Mouse (Mus musculus) urinary bladder, postnatal 25 days (tissue): Measurements from ENCODE around the gene Tcl1b2.
"Not testable (repeated sequence)": the region's sequence is repeated elsewhere in the genome, so short reads cannot be mapped to it uniquely, and the experiment has no call there.

Source experiments
- DNase-seq: peaks from one replicate; pipeline ENCODE4 v3.0.0; 2022; ENCODE audit warnings: low spot score

The Tcl1b2 gene

GRCm38 (mm10) chr12:105145714-105146113 is at the start of gene Tcl1b2:
Gene Tcl1b2, plus strand, starts transcription at chr12:105146014.
- no peak for DNase-seq

- DNase-seq, result no peak
These were observed 46.3 kb upstream of the Tcl1b2 start for GRCm38 (mm10) chr12:105099466-105100044.

- no peak for DNase-seq
These were observed 42.9 kb upstream of the Tcl1b2 start for GRCm38 (mm10) chr12:105102901-105103300.

- peak; percentile 67 for DNase-seq
These were observed 41.8 kb upstream of the Tcl1b2 start for GRCm38 (mm10) chr12:105104036-105104435.

GRCm38 (mm10) chr12:105105326-105105725 is 40.5 kb upstream of the Tcl1b2 start:
- no peak for DNase-seq

- no peak for DNase-seq
These were observed 37.0 kb upstream of the Tcl1b2 start for GRCm38 (mm10) chr12:105108856-105109255.

- DNase-seq, result no peak
These were observed 36.4 kb upstream of the Tcl1b2 start for GRCm38 (mm10) chr12:105109406-105109805.

GRCm38 (mm10) chr12:105109812-105110211 is 36.0 kb upstream of the Tcl1b2 start:
- DNase-seq, result no peak

GRCm38 (mm10) chr12:105112321-105112988 is 33.4 kb upstream of the Tcl1b2 start:
- DNase-seq, result no peak

GRCm38 (mm10) chr12:105116648-105117047 is 29.2 kb upstream of the Tcl1b2 start:
- DNase-seq, result no peak

- no peak for DNase-seq
These were observed 20.5 kb upstream of the Tcl1b2 start for GRCm38 (mm10) chr12:105125362-105125761.

- no peak for DNase-seq
These were observed 19.3 kb upstream of the Tcl1b2 start for GRCm38 (mm10) chr12:105126516-105126915.

GRCm38 (mm10) chr12:105127607-105128006 is 18.2 kb upstream of the Tcl1b2 start:
- DNase-seq, result no peak

- DNase-seq, result not testable (repeated sequence)
These were observed 16.2 kb upstream of the Tcl1b2 start for GRCm38 (mm10) chr12:105129494-105130205.

- DNase-seq, result not testable (repeated sequence)
These were observed 11.6 kb upstream of the Tcl1b2 start for GRCm38 (mm10) chr12:105134167-105134566.

- DNase-seq, result not testable (repeated sequence)
These were observed 11.0 kb upstream of the Tcl1b2 start for GRCm38 (mm10) chr12:105134826-105135225.

GRCm38 (mm10) chr12:105137729-105138128 is 8.1 kb upstream of the Tcl1b2 start:
- not testable (repeated sequence) for DNase-seq

- DNase-seq, result no peak
These were observed 2.7 kb upstream of the Tcl1b2 start for GRCm38 (mm10) chr12:105143096-105143495.

GRCm38 (mm10) chr12:105144928-105145327 is 886 bp upstream of the Tcl1b2 start:
- DNase-seq, result not testable (repeated sequence)

GRCm38 (mm10) chr12:105155286-105155685 is 9.5 kb downstream of the Tcl1b2 start:
- DNase-seq, result not testable (repeated sequence)

- no peak for DNase-seq
These were observed 13.0 kb downstream of the Tcl1b2 start for GRCm38 (mm10) chr12:105158842-105159241.

GRCm38 (mm10) chr12:105159390-105159789 is 13.6 kb downstream of the Tcl1b2 start, which contains the start of gene Tcl1b1:
Gene Tcl1b1, plus strand, starts transcription at chr12:105159690.
- DNase-seq, result no peak

GRCm38 (mm10) chr12:105166734-105167133 is 20.9 kb downstream of the Tcl1b2 start:
- DNase-seq, result no peak
